Mouse (Mus musculus) cerebellum, adult 2 months (tissue): ENCODE data around the gene Stambp.

Experiments used
- CTCF ChIP-seq: fragments of 200-500 bp; IDR thresholded peaks from 2 replicates; pipeline ENCODE4 v1.5.1; 2011; ENCODE audit warnings: low read depth, mild to moderate bottlenecking, control low read depth, low read length, moderate library complexity, borderline replicate concordance; ENCODE audit not compliant: insufficient read depth
- POLR2A ChIP-seq: fragments of 200-500 bp; IDR thresholded peaks from 2 replicates; pipeline ENCODE4 v1.6.1; 2011; ENCODE audit warnings: low read length, control low read depth, borderline replicate concordance; ENCODE audit not compliant: insufficient read depth

DNA sequence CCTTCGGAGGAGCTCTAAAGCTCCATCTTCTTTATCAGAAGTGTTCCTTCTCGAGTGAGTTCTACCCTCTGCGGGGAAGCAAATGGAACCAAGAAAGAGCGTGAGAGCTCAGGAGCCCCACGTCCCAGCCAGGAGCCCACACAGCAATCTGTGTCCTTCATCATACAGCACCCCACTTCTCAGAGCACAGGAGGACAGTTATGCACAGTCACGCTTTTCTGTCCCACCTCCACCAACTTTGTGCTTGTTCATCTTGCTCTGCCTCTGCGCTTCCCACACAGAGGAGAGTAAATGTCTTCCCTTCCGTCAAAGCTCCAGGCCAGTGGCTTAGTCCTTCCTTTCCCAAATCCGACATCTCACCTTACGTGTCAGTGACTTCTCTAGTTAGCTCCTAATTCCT, 73.5 kb downstream of the Stambp start:
- TF ChIP-seq CTCF (no peak), POLR2A (no peak)
